Mouse (Mus musculus): Measurements from ENCODE around the gene Arid1b.

Arid1b gene

GRCm38 (mm10) chr17:5115952-5116351, 121.8 kb downstream of the Arid1b start:
- DNase-seq (ENCODE audit: low spot score), result no peak

GRCm38 (mm10) chr17:5116990-5117389, 122.9 kb downstream of the Arid1b start:
- no peak for DNase-seq (ENCODE audit: low spot score)

GRCm38 (mm10) chr17:5118171-5118570, 124.0 kb downstream of the Arid1b start:
- DNase-seq (ENCODE audit: low spot score), result no peak

- DNase-seq (ENCODE audit: low spot score), result no peak
Observed at GRCm38 (mm10) chr17:5124643-5125042, 130.5 kb downstream of the Arid1b start.

- DNase-seq (ENCODE audit: low spot score), result no peak
Observed at GRCm38 (mm10) chr17:5125084-5125855, 131.1 kb downstream of the Arid1b start.

- DNase-seq (ENCODE audit: low spot score), result no peak
Observed at GRCm38 (mm10) chr17:5125856-5126806, 132.0 kb downstream of the Arid1b start.

GRCm38 (mm10) chr17:5129606-5130005, 135.5 kb downstream of the Arid1b start:
- DNase-seq (ENCODE audit: low spot score), result no peak

- no peak for DNase-seq (ENCODE audit: low spot score)
Observed at GRCm38 (mm10) chr17:5130116-5130515, 136.0 kb downstream of the Arid1b start.

- no peak for DNase-seq (ENCODE audit: low spot score)
Observed at GRCm38 (mm10) chr17:5131706-5132105, 137.6 kb downstream of the Arid1b start.

- DNase-seq (ENCODE audit: low spot score), result no peak
Observed at GRCm38 (mm10) chr17:5132296-5132986, 138.3 kb downstream of the Arid1b start.

GRCm38 (mm10) chr17:5132987-5133355, 138.8 kb downstream of the Arid1b start:
- DNase-seq (ENCODE audit: low spot score), result no peak

- DNase-seq (ENCODE audit: low spot score), result no peak
Observed at GRCm38 (mm10) chr17:5133831-5134230, 139.7 kb downstream of the Arid1b start.

GRCm38 (mm10) chr17:5134271-5134670, 140.1 kb downstream of the Arid1b start:
- DNase-seq (ENCODE audit: low spot score), result no peak

GRCm38 (mm10) chr17:5137936-5138335, 143.8 kb downstream of the Arid1b start:
- no peak for DNase-seq (ENCODE audit: low spot score)

GRCm38 (mm10) chr17:5138641-5139205, 144.6 kb downstream of the Arid1b start:
- DNase-seq (ENCODE audit: low spot score), result peak; percentile 80

- DNase-seq (ENCODE audit: low spot score), result no peak
Observed at GRCm38 (mm10) chr17:5139553-5139952, 145.4 kb downstream of the Arid1b start.

- DNase-seq (ENCODE audit: low spot score), result no peak
Observed at GRCm38 (mm10) chr17:5143735-5144439, 149.8 kb downstream of the Arid1b start.

- DNase-seq (ENCODE audit: low spot score), result no peak
Observed at GRCm38 (mm10) chr17:5150660-5151063, 156.5 kb downstream of the Arid1b start.

- no peak for DNase-seq (ENCODE audit: low spot score)
Observed at GRCm38 (mm10) chr17:5151852-5152251, 157.7 kb downstream of the Arid1b start.

- DNase-seq (ENCODE audit: low spot score), result no peak
Observed at GRCm38 (mm10) chr17:5153461-5153860, 159.3 kb downstream of the Arid1b start.

GRCm38 (mm10) chr17:5154322-5154721, 160.2 kb downstream of the Arid1b start:
- DNase-seq (ENCODE audit: low spot score), result no peak
